Mouse (Mus musculus): Measurements from ENCODE around the gene Nxpe4.

DNA sequence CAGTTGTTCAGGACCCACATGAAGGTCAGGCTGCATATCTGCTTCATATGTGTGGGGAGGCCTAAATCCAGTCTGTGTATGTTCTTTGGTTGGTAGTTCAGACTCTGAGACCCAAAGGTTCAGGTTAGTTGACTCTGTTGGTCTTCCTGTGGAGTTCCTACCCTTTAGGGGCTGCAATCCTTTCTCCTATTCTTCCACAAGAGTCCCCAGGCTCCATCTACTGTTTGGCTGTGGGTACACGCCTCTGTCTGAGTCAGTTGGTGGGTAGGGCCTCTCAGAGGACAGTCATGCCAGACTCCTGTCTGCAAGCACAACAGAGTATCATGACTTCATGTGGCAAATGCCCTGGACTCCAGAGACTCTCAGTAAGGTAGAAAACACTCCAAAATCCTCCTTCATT lies 261.4 kb downstream of the Nxpe4 start:
- TF ChIP-seq CTCF (IDR thresholded peaks at IDR 0.05; ENCODE audit: borderline replicate concordance, control insufficient read depth, extremely low read depth, insufficient read depth, low read length, poor library complexity) (no peak), POLR2A (IDR thresholded peaks at IDR 0.05; ENCODE audit: control insufficient read depth, extremely low read depth, insufficient read depth, low read length, poor library complexity) (no peak)

Measured in thymus, adult 2 months (tissue).